Mouse (Mus musculus): ENCODE measurements at regions not wholly inside any gene's neighbourhood (a gene's known extent, or its start where the extent isn't known, plus 50 kb on each side); places are given as distances from the start of the nearest gene placed in this dataset.

GRCm38 (mm10) chr14:113765406-113765805 lies 451.0 kb downstream of the Tpm3-rs7 start:
- Histone ChIP-seq H3K27me3 (replicated peaks; ENCODE audit: control insufficient read depth, insufficient read depth, low read length) (no peaks in the 10 kb centered on the region), H3K9ac (ENCODE audit: low read depth, low read length) (no peak overlapping the region), H3K27ac (replicated peaks; ENCODE audit: low read depth, low read length) (no peak overlapping the region), H3K4me2 (ENCODE audit: low read depth, low read length) (no peak overlapping the region), H3K9me3 (ENCODE audit: control insufficient read depth, low read length) (no peaks in the 10 kb centered on the region), H3K4me1 (ENCODE audit: control insufficient read depth, insufficient read depth, low read length) (no peaks in the 10 kb centered on the region), H3K4me3 (ENCODE audit: low read depth, low read length) (no peak overlapping the region), H3K36me3 (ENCODE audit: control insufficient read depth, insufficient read depth, low read length) (no peaks in the 10 kb centered on the region)
- 40% methylated on average over 2 of the region's 2 CpGs for WGBS
- ATAC-seq (ENCODE audit: low read depth) (peak; percentile 50; the same call in 1 of the 2 replicates), DNase-seq (ENCODE audit: low spot score) (peak; percentile 65)
